Mouse (Mus musculus): Measurements from ENCODE around the gene Bhlhb9. TPM values are rescaled to one million over a fixed set of nuclear protein-coding genes. Genes with fewer than 3 reads are reported as not detected.

Gene Bhlhb9
- polyA plus RNA-seq, 1 experiment, result 0.64 TPM

- Histone ChIP-seq H3K27ac (ENCODE audit: insufficient read depth, low read depth, low read length) (no peak overlapping the region), H3K4me1 (ENCODE audit: control insufficient read depth, insufficient read depth, low read length) (no peaks in the 10 kb centered on the region), H3K4me3 (ENCODE audit: insufficient read depth, low read length) (peak overlapping the region; percentile 61)
- TF ChIP-seq CTCF (IDR thresholded peaks at IDR 0.05; ENCODE audit: low read depth, low read length), result no peak
- TF ChIP-seq POLR2A (IDR thresholded peaks at IDR 0.05; ENCODE audit: borderline replicate concordance, low read depth, low read length), result no peak
These were observed 88.8 kb downstream of the Bhlhb9 start for GRCm38 (mm10) chrX:135886234-135886585.

DNA sequence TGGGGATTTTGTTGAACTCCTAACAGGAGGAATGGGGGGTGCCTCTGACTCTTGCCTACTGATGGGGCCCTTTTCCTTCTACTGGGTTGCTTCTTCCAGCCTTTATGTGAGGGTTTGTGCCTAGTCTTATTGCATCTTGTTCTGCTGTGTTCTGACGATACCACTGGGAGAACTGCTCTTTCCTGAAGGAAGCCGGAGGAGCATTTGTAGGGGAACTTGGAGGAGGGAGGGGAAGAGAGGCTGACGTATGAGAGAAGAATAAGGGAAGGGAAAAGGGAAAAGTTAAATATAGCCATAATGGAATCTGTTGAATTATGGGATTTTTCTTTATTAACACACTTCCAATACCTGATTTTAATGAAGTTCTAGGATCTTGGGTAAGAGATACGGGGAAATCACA, 119.2 kb downstream of the Bhlhb9 start:
- TF ChIP-seq CTCF (IDR thresholded peaks at IDR 0.05; ENCODE audit: low read depth, low read length) (no peak), POLR2A (IDR thresholded peaks at IDR 0.05; ENCODE audit: borderline replicate concordance, low read depth, low read length) (no peak)
- no peak overlapping the region for H3K27ac ChIP-seq (ENCODE audit: insufficient read depth, low read depth, low read length)
- H3K4me3 ChIP-seq (ENCODE audit: insufficient read depth, low read length), result no peak overlapping the region
- H3K4me1 ChIP-seq (ENCODE audit: control insufficient read depth, insufficient read depth, low read length), result no peaks in the 10 kb centered on the region

DNA sequence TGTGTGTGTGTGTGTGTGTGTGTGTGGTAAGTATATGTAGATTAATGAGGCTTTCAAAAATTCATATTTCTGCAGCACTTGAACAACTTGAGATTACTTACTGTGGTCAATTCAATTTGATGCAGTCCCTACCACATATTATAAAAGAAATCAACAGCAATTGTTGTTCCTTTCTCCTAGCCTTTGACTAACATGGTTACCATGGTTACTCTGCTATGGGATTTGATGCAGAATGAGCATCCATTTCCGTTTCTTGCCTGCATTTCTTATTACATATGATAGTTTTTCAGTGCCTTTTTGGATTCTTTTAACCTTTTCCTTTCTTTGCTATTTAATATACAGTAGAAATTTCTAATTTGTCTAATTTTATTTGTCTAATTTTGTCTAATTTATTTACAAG, 119.7 kb downstream of the Bhlhb9 start:
- Histone ChIP-seq H3K27ac (ENCODE audit: insufficient read depth, low read depth, low read length) (no peak overlapping the region), H3K4me1 (ENCODE audit: control insufficient read depth, insufficient read depth, low read length) (no peaks in the 10 kb centered on the region), H3K4me3 (ENCODE audit: insufficient read depth, low read length) (no peak overlapping the region)
- TF ChIP-seq POLR2A (IDR thresholded peaks at IDR 0.05; ENCODE audit: borderline replicate concordance, low read depth, low read length) (no peak), CTCF (IDR thresholded peaks at IDR 0.05; ENCODE audit: low read depth, low read length) (no peak)

GRCm38 (mm10) chrX:135922162-135922561, 124.8 kb downstream of the Bhlhb9 start:
- TF ChIP-seq CTCF (IDR thresholded peaks at IDR 0.05; ENCODE audit: low read depth, low read length) (no peak), POLR2A (IDR thresholded peaks at IDR 0.05; ENCODE audit: borderline replicate concordance, low read depth, low read length) (no peak)
- no peak overlapping the region for H3K4me3 ChIP-seq (ENCODE audit: insufficient read depth, low read length)
- no peak overlapping the region for H3K27ac ChIP-seq (ENCODE audit: insufficient read depth, low read depth, low read length)
- H3K4me1 ChIP-seq (ENCODE audit: control insufficient read depth, insufficient read depth, low read length), result no peaks in the 10 kb centered on the region

DNA sequence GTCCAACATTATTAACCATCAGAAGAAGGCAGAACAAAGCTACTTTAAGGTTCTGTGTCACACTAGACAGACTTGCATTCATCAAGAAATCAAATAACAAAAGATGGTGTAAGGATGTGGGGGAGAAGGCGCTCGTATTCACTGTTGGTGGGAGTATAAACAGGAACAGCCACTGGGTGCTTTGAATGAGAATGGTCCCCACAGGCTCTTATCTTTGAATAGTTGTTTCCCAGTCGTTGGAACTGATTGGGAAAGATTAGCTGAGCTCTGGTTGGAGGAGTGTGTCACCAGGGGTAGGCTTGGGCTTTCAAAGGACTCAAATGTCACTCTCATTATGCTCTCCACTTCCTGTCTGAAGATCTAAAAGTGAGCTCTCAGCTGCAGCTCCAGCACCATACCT, 128.5 kb downstream of the Bhlhb9 start:
- TF ChIP-seq POLR2A (IDR thresholded peaks at IDR 0.05; ENCODE audit: borderline replicate concordance, low read depth, low read length) (no peak), CTCF (IDR thresholded peaks at IDR 0.05; ENCODE audit: low read depth, low read length) (no peak)
- Histone ChIP-seq H3K27ac (ENCODE audit: insufficient read depth, low read depth, low read length) (no peak overlapping the region), H3K4me3 (ENCODE audit: insufficient read depth, low read length) (no peak overlapping the region), H3K4me1 (ENCODE audit: control insufficient read depth, insufficient read depth, low read length) (no peaks in the 10 kb centered on the region)

GRCm38 (mm10) chrX:135928588-135928987, 131.2 kb downstream of the Bhlhb9 start:
- H3K4me3 ChIP-seq (ENCODE audit: insufficient read depth, low read length), result no peak overlapping the region
- TF ChIP-seq CTCF (IDR thresholded peaks at IDR 0.05; ENCODE audit: low read depth, low read length) (no peak), POLR2A (IDR thresholded peaks at IDR 0.05; ENCODE audit: borderline replicate concordance, low read depth, low read length) (no peak)
- no peaks in the 10 kb centered on the region for H3K4me1 ChIP-seq (ENCODE audit: control insufficient read depth, insufficient read depth, low read length)

GRCm38 (mm10) chrX:135936452-135936851, 139.1 kb downstream of the Bhlhb9 start:
- H3K4me1 ChIP-seq (ENCODE audit: control insufficient read depth, insufficient read depth, low read length), result no peaks in the 10 kb centered on the region
- no peak for TF ChIP-seq CTCF (IDR thresholded peaks at IDR 0.05; ENCODE audit: low read depth, low read length)
- TF ChIP-seq POLR2A (IDR thresholded peaks at IDR 0.05; ENCODE audit: borderline replicate concordance, low read depth, low read length), result no peak

More at GRCm38 (mm10) chrX:135928588-135928987, 131.2 kb downstream of the Bhlhb9 start:
- H3K27ac ChIP-seq (ENCODE audit: insufficient read depth, low read depth, low read length), result no peak overlapping the region

More at GRCm38 (mm10) chrX:135936452-135936851, 139.1 kb downstream of the Bhlhb9 start:
- Histone ChIP-seq H3K4me3 (ENCODE audit: insufficient read depth, low read length) (no peak overlapping the region), H3K27ac (ENCODE audit: insufficient read depth, low read depth, low read length) (no peak overlapping the region)

Other genes with a start within 250 kb of the Bhlhb9 start
- not detected in 2 replicates for gene Nxf7, start 198.8 kb upstream of the Bhlhb9 start, polyA plus RNA-seq (2012; ENCODE audit: insufficient read depth, insufficient read length, missing spikeins)
- not detected in 2 replicates for gene Prame, start 169.9 kb upstream of the Bhlhb9 start, polyA plus RNA-seq (2012; ENCODE audit: insufficient read depth, insufficient read length, missing spikeins)
- not detected in 2 replicates for gene Tcp11x2, start 103.8 kb upstream of the Bhlhb9 start, polyA plus RNA-seq (2012; ENCODE audit: insufficient read depth, insufficient read length, missing spikeins)
- gene Tmsb15a, start 72.3 kb upstream of the Bhlhb9 start, polyA plus RNA-seq (2012; ENCODE audit: insufficient read depth, insufficient read length, missing spikeins), result not detected in 2 replicates
- 6.6 and 8.0 TPM in 2 replicates for gene Armcx5, start 54.9 kb upstream of the Bhlhb9 start, polyA plus RNA-seq (2012; ENCODE audit: insufficient read depth, insufficient read length, missing spikeins)
- 18.2 and 23.4 TPM in 2 replicates for gene Gprasp1, start 54.9 kb upstream of the Bhlhb9 start, polyA plus RNA-seq (2012; ENCODE audit: insufficient read depth, insufficient read length, missing spikeins)
- gene Gprasp2, start 41.4 kb downstream of the Bhlhb9 start, polyA plus RNA-seq (2012; ENCODE audit: insufficient read depth, insufficient read length, missing spikeins), result 1.9 TPM in 1 of 2 replicates, not detected in the other
- not detected in 2 replicates for gene Arxes2, start 196.2 kb downstream of the Bhlhb9 start, polyA plus RNA-seq (2012; ENCODE audit: insufficient read depth, insufficient read length, missing spikeins)
- gene Arxes1, start 235.8 kb downstream of the Bhlhb9 start, polyA plus RNA-seq (2012; ENCODE audit: insufficient read depth, insufficient read length, missing spikeins), result not detected in 2 replicates

All from bone marrow macrophage, adult 2 months (primary cell).